Mouse (Mus musculus) gastrocnemius, postnatal 25 days (tissue): Measurements from ENCODE around the gene Gm7970. TPM values are rescaled to one million over a fixed set of nuclear protein-coding genes. Genes with fewer than 3 reads are reported as not detected.
"Not testable (repeated sequence)": the region's sequence is repeated elsewhere in the genome, so short reads cannot be mapped to it uniquely, and the experiment has no call there.

Experiments used
- DNase-seq: peaks from one replicate; pipeline ENCODE4 v3.0.0; 2022
- long read RNA-seq, 2 experiments: library from polyadenylated mRNA; stranded (forward); transcript quantifications; one replicate each; pipeline ENCODE4 v2.0.0; 2021
- total RNA-seq, 2 experiments: library from RNA; stranded (reverse); gene quantifications; 1 replicate in 1 of 2; 2 replicates in 1 of 2; pipeline ENCODE4 v1.2.3; 2021

Gm7970 gene
- not detected for total RNA-seq
- long read RNA-seq, experiment 1, result 0 reads
- long read RNA-seq, experiment 2, result 0 reads

- DNase-seq, result not testable (repeated sequence)
These were observed at the start of gene Gm7970 for GRCm38 (mm10) chr14:41555483-41555882. TSS of gene Gm7970 (minus strand) at chr14:41555583.

DNA sequence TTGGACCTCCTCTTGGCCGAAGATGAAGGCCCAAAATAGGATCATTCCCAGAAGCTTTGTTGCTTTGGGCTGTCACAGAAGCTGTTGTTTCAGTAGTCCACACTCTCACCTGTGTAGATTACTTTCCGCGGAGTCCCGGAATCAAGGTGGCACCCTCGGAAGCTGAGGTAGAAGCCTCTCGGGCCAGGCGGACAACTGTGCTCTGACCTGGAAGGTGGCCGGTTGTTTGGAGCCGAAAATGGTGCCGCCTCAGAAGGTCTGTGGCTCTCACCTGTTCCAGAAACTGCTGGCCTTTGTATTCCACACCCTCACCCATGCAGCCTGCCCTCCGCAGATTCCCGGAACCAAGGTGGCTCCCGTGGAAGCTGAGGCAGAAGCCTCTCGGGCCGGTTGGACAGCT is 45.6 kb upstream of the Gm7970 start:
- not testable (repeated sequence) for DNase-seq

GRCm38 (mm10) chr14:41586346-41586745 is 31.0 kb upstream of the Gm7970 start:
- DNase-seq, result not testable (repeated sequence)

DNA sequence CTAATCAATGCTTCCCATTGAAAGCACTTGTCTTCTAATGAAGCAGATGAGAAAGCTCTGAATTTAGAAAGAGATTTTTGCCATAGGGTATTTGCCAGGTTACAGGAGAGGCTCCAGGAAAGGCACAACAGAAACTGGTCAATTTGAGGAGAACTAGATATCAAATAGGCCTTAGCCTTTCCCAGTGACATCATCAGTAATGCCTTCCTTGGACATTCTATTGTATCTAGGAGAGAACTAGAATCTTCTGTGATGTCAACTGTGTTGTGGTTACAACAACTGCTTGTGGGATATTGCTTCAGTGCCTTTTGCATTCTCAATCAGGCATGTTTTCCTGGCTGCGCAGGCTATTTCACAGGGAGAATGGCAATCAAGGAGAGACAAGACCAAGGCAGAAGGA is 17.5 kb upstream of the Gm7970 start, which contains the start of gene 1700049E17Rik2:
Gene 1700049E17Rik2 (plus strand): TSS at position 301 of the 400 bp plus-strand sequence.
- DNase-seq, result not testable (repeated sequence)

- DNase-seq, result not testable (repeated sequence)
These were observed 30.7 kb downstream of the Gm7970 start for GRCm38 (mm10) chr14:41524695-41525094.

DNA sequence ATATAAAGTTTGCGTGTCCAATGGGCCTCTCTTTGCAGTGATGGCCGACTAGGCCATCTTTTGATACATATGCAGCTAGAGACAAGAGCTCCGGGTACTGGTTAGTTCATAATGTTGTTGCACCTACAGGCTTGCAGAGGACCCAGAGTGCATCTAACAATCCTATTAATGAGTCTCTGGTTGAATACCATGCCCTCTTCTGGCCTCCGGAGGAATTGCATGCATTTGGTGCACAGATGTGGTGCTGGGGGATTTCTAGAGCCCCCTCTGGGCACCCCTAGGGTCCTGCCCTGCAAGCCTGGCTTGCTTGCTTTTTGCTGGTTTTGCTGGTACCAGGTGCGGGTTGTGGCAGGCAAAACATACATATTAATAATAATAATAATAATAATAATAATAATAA is 34.7 kb downstream of the Gm7970 start:
- not testable (repeated sequence) for DNase-seq

Other genes starting within 250 kb of the Gm7970 start
- not detected for gene Gm5798, start 207.0 kb downstream of the Gm7970 start, total RNA-seq
- gene Gm7945, start 169.2 kb downstream of the Gm7970 start, total RNA-seq, result not detected
- not detected for gene Gm6482, start 147.3 kb downstream of the Gm7970 start, total RNA-seq
- not detected for gene Gm7954, start 102.1 kb downstream of the Gm7970 start, total RNA-seq
- gene Gm3486, start 66.1 kb downstream of the Gm7970 start, total RNA-seq, result not detected
- gene 1700049E17Rik2, start 17.6 kb upstream of the Gm7970 start, total RNA-seq, result not detected
- not detected for gene Gm3072, start 69.0 kb upstream of the Gm7970 start, total RNA-seq
- not detected for gene Gm3676, start 90.9 kb upstream of the Gm7970 start, total RNA-seq
- not detected for gene Gm8068, start 146.3 kb upstream of the Gm7970 start, total RNA-seq
- not detected for gene Gm7929, start 195.0 kb upstream of the Gm7970 start, total RNA-seq
- gene Gm47189, start 216.9 kb upstream of the Gm7970 start, total RNA-seq, result not detected